Mouse (Mus musculus) hindbrain, embryonic 12.5 days (tissue): ENCODE results near the gene Olfr1226. TPM values are rescaled to one million over a fixed set of nuclear protein-coding genes. Genes with fewer than 3 reads are reported as not detected.
"Not testable (repeated sequence)": the region's sequence is repeated elsewhere in the genome, so short reads cannot be mapped to it uniquely, and the experiment has no call there.

ENCODE experiments used
- ATAC-seq: fragments of 200-750 bp; cut with Nextera tagmentation; 2 replicates; pipeline ENCODE4 v1.8.0; 2017; ENCODE audit warnings: moderate TSS enrichment; ENCODE audit not compliant: low FRiP score
- H3K27ac ChIP-seq: fragments of 300-500 bp; sonication (generic); 2 replicates; pipeline ENCODE4 v1.5.1; 2016; ENCODE audit warnings: mild to moderate bottlenecking
- H3K27me3 ChIP-seq: fragments of 300-500 bp; sonication (generic); 2 replicates; pipeline ENCODE4 v1.6.1; 2016; ENCODE audit warnings: mild to moderate bottlenecking
- H3K36me3 ChIP-seq: fragments of 300-500 bp; sonication (generic); 2 replicates; pipeline ENCODE4 v1.6.1; 2016; ENCODE audit warnings: mild to moderate bottlenecking
- H3K4me1 ChIP-seq: fragments of 300-500 bp; sonication (generic); 2 replicates; pipeline ENCODE4 v1.6.1; 2016
- H3K4me2 ChIP-seq: fragments of 300-500 bp; sonication (generic); replicated peaks from 2 replicates; pipeline ENCODE4 v1.6.1; 2016; ENCODE audit warnings: mild to moderate bottlenecking
- H3K4me3 ChIP-seq: fragments of 300-500 bp; sonication (generic); 2 replicates; pipeline ENCODE4 v1.5.1; 2016; ENCODE audit warnings: mild to moderate bottlenecking
- H3K9ac ChIP-seq: fragments of 300-500 bp; sonication (generic); 2 replicates; pipeline ENCODE4 v1.6.1; 2016; ENCODE audit warnings: mild to moderate bottlenecking, moderate library complexity
- H3K9me3 ChIP-seq: fragments of 300-500 bp; sonication (generic); replicated peaks from 2 replicates; pipeline ENCODE4 v1.6.1; 2016; ENCODE audit warnings: mild to moderate bottlenecking
- WGBS: fragments of 180-500 bp; shearing (Covaris S2); methylation state at CpG from one replicate; pipeline ENCODE4 v1.1.7; 2016; 5-methylcytosine and 5-hydroxymethylcytosine counted together
- polyA plus RNA-seq: library from polyadenylated mRNA; unstranded; fragments of >200 nt; fragmentation: Nextera tagmentation; extraction: Ambion mirVana; gene quantifications from 2 replicates; pipeline ENCODE4 v1.2.1, GENCODE M21; 2016

Gene Olfr1226
- polyA plus RNA-seq = not detected in 2 replicates

GRCm38 (mm10) chr2:89199948-89200347 lies at the start of gene Olfr1226:
TSS of gene Olfr1226 (minus strand) at chr2:89200048.
- no peak within 1 kb of the TSS for H3K4me2 ChIP-seq
- H3K27me3 ChIP-seq = no peaks in the 10 kb centered on the region
- H3K4me1 ChIP-seq = no peaks in the 10 kb centered on the region
- no peaks in the 10 kb centered on the region for H3K9me3 ChIP-seq
- 66% methylated on average over 2 of the region's 2 CpGs for WGBS
- no peak within 1 kb of the TSS for H3K27ac ChIP-seq
- H3K4me3 ChIP-seq = no peak within 1 kb of the TSS
- H3K9ac ChIP-seq = no peak within 1 kb of the TSS
- H3K36me3 ChIP-seq = no peaks in the 10 kb centered on the region
- ATAC-seq = no peak

GRCm38 (mm10) chr2:89196325-89196982 lies 3.4 kb downstream of the Olfr1226 start:
- Histone ChIP-seq H3K36me3 (no peaks in the 10 kb centered on the region), H3K27ac (no peak overlapping the region), H3K4me1 (no peaks in the 10 kb centered on the region), H3K9me3 (no peaks in the 10 kb centered on the region), H3K4me2 (no peak overlapping the region), H3K9ac (no peak overlapping the region), H3K4me3 (no peak overlapping the region), H3K27me3 (no peaks in the 10 kb centered on the region)
- ATAC-seq = no peak
- WGBS = 87% methylated on average over 3 of the region's 3 CpGs

- ATAC-seq = no peak
- H3K4me1 ChIP-seq = no peaks in the 10 kb centered on the region
- WGBS = 79% methylated on average over 1 of the region's 1 CpGs
Measured at GRCm38 (mm10) chr2:89174569-89174968, 25.3 kb downstream of the Olfr1226 start, which contains the start of gene Olfr1225. TSS of gene Olfr1225 (minus strand) at chr2:89174669.

GRCm38 (mm10) chr2:89164711-89165110 lies 35.1 kb downstream of the Olfr1226 start:
- not testable (repeated sequence) for H3K4me1 ChIP-seq, H3K4me2 ChIP-seq, H3K27ac ChIP-seq, H3K9ac ChIP-seq, H3K27me3 ChIP-seq, H3K4me3 ChIP-seq, H3K9me3 ChIP-seq, ATAC-seq, H3K36me3 ChIP-seq
- 94% methylated on average over 4 of the region's 4 CpGs for WGBS

More at GRCm38 (mm10) chr2:89174569-89174968, 25.3 kb downstream of the Olfr1226 start, which contains the start of gene Olfr1225:
- no peak within 1 kb of the TSS for H3K9ac ChIP-seq
- no peaks in the 10 kb centered on the region for H3K9me3 ChIP-seq
- H3K36me3 ChIP-seq = no peaks in the 10 kb centered on the region
- H3K27ac ChIP-seq = no peak within 1 kb of the TSS
- H3K27me3 ChIP-seq = no peaks in the 10 kb centered on the region
- no peak within 1 kb of the TSS for H3K4me3 ChIP-seq
- no peak within 1 kb of the TSS for H3K4me2 ChIP-seq

- ATAC-seq, H3K9me3 ChIP-seq, H3K27ac ChIP-seq, H3K9ac ChIP-seq, H3K4me2 ChIP-seq, H3K36me3 ChIP-seq, H3K4me3 ChIP-seq, H3K4me1 ChIP-seq, H3K27me3 ChIP-seq: not testable (repeated sequence)
- 93% methylated on average over 8 of the region's 8 CpGs for WGBS
Measured at GRCm38 (mm10) chr2:89163991-89164390, 35.9 kb downstream of the Olfr1226 start, which contains the start of gene Olfr1224-ps1. TSS of gene Olfr1224-ps1 (minus strand) at chr2:89164091.

GRCm38 (mm10) chr2:89151460-89151859 lies 48.4 kb downstream of the Olfr1226 start, which contains the start of gene Olfr1223:
TSS of gene Olfr1223 (minus strand) at chr2:89151560.
- Histone ChIP-seq H3K4me2 (no peak within 1 kb of the TSS), H3K4me3 (no peak within 1 kb of the TSS), H3K27ac (no peak within 1 kb of the TSS), H3K36me3 (no peaks in the 10 kb centered on the region), H3K9ac (no peak within 1 kb of the TSS), H3K4me1 (no peaks in the 10 kb centered on the region), H3K27me3 (no peaks in the 10 kb centered on the region), H3K9me3 (no peaks in the 10 kb centered on the region)
- 90% methylated on average over 1 of the region's 1 CpGs for WGBS
- ATAC-seq = no peak

Other genes starting within 250 kb of the Olfr1226 start
- not detected in 2 replicates for gene Olfr1212, start 246.1 kb downstream of the Olfr1226 start, polyA plus RNA-seq
- gene Gm13762, start 219.8 kb downstream of the Olfr1226 start, polyA plus RNA-seq = not detected in 2 replicates
- gene Olfr1214, start 207.4 kb downstream of the Olfr1226 start, polyA plus RNA-seq = not detected in 2 replicates
- not detected in 2 replicates for gene Olfr1215, start 193.1 kb downstream of the Olfr1226 start, polyA plus RNA-seq
- gene Olfr1216, start 181.7 kb downstream of the Olfr1226 start, polyA plus RNA-seq = not detected in 2 replicates
- not detected in 2 replicates for gene Olfr1217, start 168.0 kb downstream of the Olfr1226 start, polyA plus RNA-seq
- not detected in 2 replicates for gene Olfr1218, start 138.9 kb downstream of the Olfr1226 start, polyA plus RNA-seq
- gene Olfr1219, start 116.5 kb downstream of the Olfr1226 start, polyA plus RNA-seq = not detected in 2 replicates
- not detected in 2 replicates for gene Olfr1220, start 93.2 kb downstream of the Olfr1226 start, polyA plus RNA-seq
- gene Olfr1221, start 82.8 kb downstream of the Olfr1226 start, polyA plus RNA-seq = not detected in 2 replicates
- gene Olfr1222, start 67.0 kb downstream of the Olfr1226 start, polyA plus RNA-seq = not detected in 2 replicates
- not detected in 2 replicates for gene Olfr1223, start 48.5 kb downstream of the Olfr1226 start, polyA plus RNA-seq
- not detected in 2 replicates for gene Olfr1224-ps1, start 36.0 kb downstream of the Olfr1226 start, polyA plus RNA-seq
- not detected in 2 replicates for gene Olfr1225, start 25.4 kb downstream of the Olfr1226 start, polyA plus RNA-seq
- not detected in 2 replicates for gene Olfr1228, start 54.0 kb upstream of the Olfr1226 start, polyA plus RNA-seq
- not detected in 2 replicates for gene Olfr1229, start 88.0 kb upstream of the Olfr1226 start, polyA plus RNA-seq
- not detected in 2 replicates for gene Olfr1230, start 97.2 kb upstream of the Olfr1226 start, polyA plus RNA-seq
- not detected in 2 replicates for gene Olfr1231, start 107.0 kb upstream of the Olfr1226 start, polyA plus RNA-seq
- not detected in 2 replicates for gene Olfr1232, start 129.6 kb upstream of the Olfr1226 start, polyA plus RNA-seq
- not detected in 2 replicates for gene Olfr1233, start 142.3 kb upstream of the Olfr1226 start, polyA plus RNA-seq
- not detected in 2 replicates for gene Olfr1234, start 164.8 kb upstream of the Olfr1226 start, polyA plus RNA-seq
- not detected in 2 replicates for gene Olfr1238, start 209.6 kb upstream of the Olfr1226 start, polyA plus RNA-seq
- not detected in 2 replicates for gene Olfr1239, start 220.4 kb upstream of the Olfr1226 start, polyA plus RNA-seq
- not detected in 2 replicates for gene Olfr1240, start 243.0 kb upstream of the Olfr1226 start, polyA plus RNA-seq